Mouse (Mus musculus) spleen, adult 2 months (tissue): ENCODE measurements around the gene Cacna1c.

ENCODE experiments used
- CTCF ChIP-seq: fragments of 200-500 bp; IDR thresholded peaks from 2 replicates; pipeline ENCODE4 v1.5.1; 2011; ENCODE audit warnings: mild to moderate bottlenecking, inconsistent platforms; ENCODE audit not compliant: insufficient read depth, insufficient read length, insufficient replicate concordance; ENCODE audit errors: extremely low read depth
- POLR2A ChIP-seq: fragments of 200-500 bp; IDR thresholded peaks from 2 replicates; pipeline ENCODE4 v1.6.1; 2011; ENCODE audit warnings: low read depth, low read length, inconsistent platforms

DNA sequence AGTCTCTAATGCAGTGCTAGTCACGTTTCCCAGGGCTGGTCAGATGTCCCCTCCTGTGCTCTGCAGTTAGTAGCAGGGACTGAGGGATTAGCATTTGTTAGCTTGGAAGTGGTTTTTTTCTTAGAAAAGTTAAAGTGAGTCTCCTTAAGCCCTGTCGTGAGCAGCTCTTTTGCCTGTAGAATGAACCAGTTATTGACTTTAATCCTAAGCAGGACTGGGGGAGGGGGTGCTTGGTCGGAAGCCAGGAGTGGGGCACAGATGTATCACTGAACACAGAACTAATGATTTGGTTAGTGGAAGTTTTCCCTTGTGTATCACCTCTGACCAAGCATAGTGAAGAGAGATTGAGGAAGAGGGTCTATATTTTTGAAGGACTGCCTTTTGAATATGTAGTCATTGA lies 12.4 kb downstream of the Cacna1c start:
- TF ChIP-seq POLR2A = no peak
- no peak for TF ChIP-seq CTCF
